Mouse (Mus musculus) right cerebral cortex, adult 2 months (tissue): Measurements from ENCODE around the gene Ceacam3.
"Not testable (repeated sequence)": the region's sequence is repeated elsewhere in the genome, so short reads cannot be mapped to it uniquely, and the experiment has no call there.

Experiments used
- DNase-seq, 2 experiments: peaks; one replicate each; pipeline ENCODE4 v3.0.0; 2021 to 2022; ENCODE audit warnings: low spot score in 2 of 2

Gene Ceacam3

DNA sequence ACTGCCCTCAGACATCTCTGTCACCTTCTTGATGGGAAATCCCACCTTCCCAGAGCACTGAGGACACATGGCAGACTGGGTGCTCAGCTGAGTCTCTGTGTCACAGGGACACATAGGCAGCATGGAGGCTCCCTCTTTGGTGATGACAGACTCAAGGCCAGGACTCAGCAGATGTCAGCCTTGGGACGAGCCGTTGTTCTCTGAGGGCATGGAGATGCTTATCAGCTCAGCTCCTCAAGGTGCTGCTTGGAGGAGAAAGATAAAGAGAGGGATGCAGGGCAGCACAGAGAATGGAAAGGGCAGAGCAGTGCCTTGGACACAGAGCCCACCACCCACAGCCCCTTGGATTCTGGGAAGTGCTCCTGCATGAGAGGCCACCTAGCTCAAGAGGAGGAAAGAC, at the start of gene Ceacam3:
Gene Ceacam3 (plus strand): TSS at position 352 of the 400 bp plus-strand sequence.
- DNase-seq: no peak

DNA sequence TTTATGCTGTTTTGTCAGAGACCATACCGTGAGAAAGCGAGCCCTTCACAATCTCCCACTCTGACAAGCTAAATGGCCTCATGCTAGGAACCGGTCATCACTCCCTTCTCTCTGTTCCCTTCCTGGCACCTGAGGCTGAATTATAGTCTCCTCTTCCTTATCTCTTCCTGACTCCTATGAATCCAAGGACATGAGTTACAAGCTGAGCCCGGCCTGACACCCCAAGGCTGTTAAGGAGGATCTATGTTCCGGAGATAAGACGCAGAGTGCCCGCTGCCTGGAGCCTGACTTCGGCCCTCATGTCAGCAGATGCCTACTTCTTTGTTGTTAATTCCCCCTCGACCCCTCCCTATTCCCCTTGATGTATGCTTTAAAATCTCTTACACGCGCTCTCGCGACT, 48.5 kb upstream of the Ceacam3 start:
- not testable (repeated sequence) for DNase-seq

GRCm38 (mm10) chr7:17135307-17135706, 14.8 kb upstream of the Ceacam3 start:
- DNase-seq: no peak

DNA sequence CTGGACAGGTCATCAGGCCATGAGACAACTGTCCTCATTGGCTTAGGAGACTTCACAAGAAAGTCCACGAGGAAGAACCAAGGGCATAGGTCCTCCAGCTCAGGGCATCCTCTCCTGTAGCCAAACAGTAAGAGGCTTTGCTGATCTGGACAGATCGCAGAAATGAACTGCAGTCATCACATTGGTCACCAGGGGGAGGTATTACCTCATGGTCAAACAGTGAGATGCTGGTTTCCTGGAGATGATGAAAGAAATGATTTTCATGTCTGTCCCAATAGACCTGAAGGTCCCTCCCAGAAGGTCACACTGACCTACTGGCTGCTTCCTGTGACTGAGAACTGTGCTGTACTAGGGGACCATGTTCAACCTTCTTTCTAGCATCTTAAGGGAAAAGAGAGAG, 5.6 kb downstream of the Ceacam3 start:
- peak in 1 of 2 experiments; percentile 6 for DNase-seq

DNA sequence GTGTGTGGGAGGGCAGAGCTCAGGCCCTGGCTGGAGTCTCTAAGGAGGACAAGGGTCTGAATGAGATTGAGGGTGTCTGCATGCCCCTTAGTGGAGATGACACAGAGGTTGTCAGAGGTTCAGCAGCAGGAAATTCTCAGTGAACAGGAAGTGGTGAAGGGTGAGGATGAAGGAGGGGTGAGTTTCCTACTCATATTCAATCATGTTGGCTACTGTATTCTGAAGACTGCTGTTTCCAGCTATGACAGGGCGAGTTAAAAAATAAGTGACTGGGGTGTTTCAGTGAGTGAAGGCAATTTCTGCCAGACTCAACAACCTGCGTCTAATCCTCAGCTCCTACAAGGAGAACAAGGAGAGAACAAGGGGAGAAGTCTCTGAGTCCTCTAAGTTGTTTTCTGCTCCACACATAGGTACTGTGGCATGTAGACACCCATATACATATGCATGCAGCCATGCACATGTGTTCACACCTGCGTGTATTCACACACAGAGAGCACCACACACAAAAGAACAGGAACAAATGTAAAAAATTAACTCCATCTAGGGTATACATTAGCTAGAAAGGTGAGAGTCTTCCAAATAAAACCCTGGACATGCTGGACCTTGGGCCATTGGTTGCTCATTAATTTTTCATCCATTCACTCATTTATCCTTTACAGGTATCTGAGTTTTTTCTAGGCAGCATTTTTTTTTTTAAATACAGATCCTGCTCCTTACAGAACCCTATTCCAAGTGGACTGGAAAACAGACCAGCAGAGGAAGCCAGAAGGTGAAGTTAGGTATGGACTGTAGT, 7.0 kb downstream of the Ceacam3 start:
- DNase-seq: no peak

DNA sequence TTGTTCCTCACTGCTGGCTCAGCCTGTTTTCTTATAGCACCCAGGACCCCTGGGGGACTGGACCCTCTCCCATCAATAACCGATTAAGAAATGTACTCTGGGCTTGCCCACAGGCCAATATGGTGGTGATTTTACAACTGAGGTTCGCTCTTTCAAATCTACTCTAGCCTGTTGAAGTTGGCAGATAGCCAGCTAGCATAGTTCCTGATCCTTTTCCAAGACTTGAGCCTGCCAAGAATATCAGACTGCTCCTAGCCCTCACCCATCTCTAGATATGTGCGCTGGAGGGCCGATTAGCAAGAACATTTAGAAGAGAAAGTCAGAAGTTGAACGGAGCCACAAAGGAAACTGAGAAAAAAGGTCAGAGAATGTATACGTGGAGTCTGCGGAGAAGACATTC, 8.9 kb downstream of the Ceacam3 start:
- no peak for DNase-seq

DNA sequence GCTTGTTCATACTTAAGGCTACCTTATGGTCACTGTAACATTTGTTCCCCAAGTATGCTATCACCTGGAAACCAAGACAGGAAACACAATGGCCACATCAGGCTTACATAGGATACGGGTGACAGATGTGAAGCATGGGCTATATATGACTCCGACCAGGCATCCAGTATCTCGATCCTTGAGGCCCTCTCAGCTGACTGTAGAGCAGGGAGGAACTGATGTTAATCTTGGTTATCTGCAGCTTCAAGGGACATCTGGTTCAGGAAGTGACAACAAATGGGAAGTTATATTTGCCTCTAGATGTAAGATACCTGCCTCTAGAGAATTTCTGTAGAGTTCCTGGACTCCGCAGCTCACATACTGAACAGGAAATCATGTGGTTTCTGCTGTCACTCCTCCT, 21.7 kb downstream of the Ceacam3 start:
- no peak for DNase-seq

GRCm38 (mm10) chr7:17203177-17203576, 53.1 kb downstream of the Ceacam3 start, which contains the start of gene Psg29:
Gene Psg29 (plus strand): TSS chr7:17203477.
- no peak for DNase-seq

DNA sequence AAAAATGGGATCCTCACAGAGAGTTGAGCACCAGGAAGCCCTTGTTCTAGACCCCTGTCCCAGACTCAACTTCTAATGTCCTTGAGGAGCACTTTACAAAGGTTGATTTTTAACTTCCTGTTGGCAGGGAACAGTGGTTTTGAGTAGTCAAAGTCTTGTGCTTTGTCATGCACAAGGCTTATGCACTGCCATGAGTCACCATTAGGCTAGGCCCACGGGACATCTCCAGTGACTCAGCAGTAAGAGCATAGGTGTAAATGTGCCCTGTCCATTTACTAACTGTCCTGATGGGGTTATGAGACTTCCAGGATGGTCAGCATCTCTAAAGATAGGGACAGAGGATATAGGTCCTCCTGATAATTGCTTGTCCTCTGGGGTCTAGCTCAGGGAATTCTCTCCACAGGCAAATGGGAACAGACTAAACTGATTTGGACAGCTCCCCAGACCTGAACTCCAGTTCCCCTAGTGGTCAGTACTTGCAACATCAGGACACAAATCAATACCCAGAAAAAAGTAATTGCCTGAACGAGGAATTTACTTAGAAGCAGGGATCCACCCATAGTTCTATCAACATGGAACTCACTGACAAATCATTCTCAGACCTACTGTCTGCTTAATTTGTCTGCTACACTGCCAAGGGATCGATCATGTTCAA, 55.6 kb downstream of the Ceacam3 start:
- no peak for DNase-seq
